9 mouse cellular contexts compared by ENCODE assay signal in the genomic region with DNA sequence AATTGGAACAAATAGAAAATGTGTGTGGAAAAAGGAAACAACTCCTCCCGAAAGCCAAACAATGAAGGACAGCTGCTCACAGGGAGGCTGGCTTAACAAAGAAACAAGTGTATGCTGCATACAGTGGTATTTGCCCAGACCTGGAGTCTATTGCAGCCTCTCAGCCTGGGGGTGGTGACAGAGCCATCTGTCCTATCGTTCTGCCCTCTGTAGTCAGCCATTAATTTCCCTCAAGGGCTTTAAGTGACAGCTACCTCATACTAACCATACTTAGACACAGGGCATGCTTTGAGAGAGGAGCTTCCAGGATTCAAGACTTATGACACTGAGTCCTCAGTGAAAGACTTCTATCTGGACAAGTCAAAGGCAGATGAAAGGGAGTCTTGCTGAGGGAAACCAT.
A peak's percentile ranks its signal among the peaks of the same experiment; 100 is the strongest.
DNase-seq lines count a peak whose midpoint lies in the region; ATAC-seq and TF ChIP-seq lines count a peak whose summit lies in the region.
"Had no signal": no experiment of that assay in that cellular context is flagged by ENCODE, and none has a peak within 500 bp of the region (broad histone marks: within the 10 kb centered on the region; RNA-seq: fewer than 3 reads in every experiment).

No protein-coding gene starts in this region.

- no peaks in the 10 kb centered on the region for H3K9me3 ChIP-seq in midbrain, embryonic 10.5 days (replicated peaks)
- no peaks in the 10 kb centered on the region for H3K9me3 ChIP-seq in midbrain, embryonic 16.5 days (replicated peaks; ENCODE audit: control insufficient read depth, low read length, poor library complexity, severe bottlenecking)
- no peaks in the 10 kb centered on the region for H3K9me3 ChIP-seq in forebrain, embryonic 13.5 days (replicated peaks)
- H3K9me3 ChIP-seq in limb, embryonic 14.5 days (ENCODE audit: control insufficient read depth, low read length), result no peaks in the 10 kb centered on the region

- H3K27me3 ChIP-seq in midbrain, embryonic 10.5 days (ENCODE audit: low read depth, poor library complexity, severe bottlenecking), result no peaks in the 10 kb centered on the region
- no peaks in the 10 kb centered on the region for H3K27me3 ChIP-seq in midbrain, embryonic 16.5 days (ENCODE audit: control insufficient read depth, insufficient read depth, low read depth, low read length)
- no peaks in the 10 kb centered on the region for H3K27me3 ChIP-seq in forebrain, embryonic 13.5 days
- no peaks in the 10 kb centered on the region for H3K27me3 ChIP-seq in limb, embryonic 14.5 days (ENCODE audit: control insufficient read depth, insufficient read depth, low read length)
- H3K27me3 ChIP-seq in thymus, adult 2 months (ENCODE audit: control insufficient read depth, insufficient read depth, low read length), result no peaks in the 10 kb centered on the region

- no peak for TF ChIP-seq POLR2A in limb, embryonic 14.5 days (IDR thresholded peaks at IDR 0.05; ENCODE audit: borderline replicate concordance, extremely low read depth, insufficient read depth, insufficient read length)
- no peak for TF ChIP-seq POLR2A in thymus, adult 2 months (IDR thresholded peaks at IDR 0.05; ENCODE audit: control insufficient read depth, extremely low read depth, insufficient read depth, low read length, poor library complexity)

- 39% methylated on average over 2 of the region's 2 CpGs for WGBS in midbrain, embryonic 10.5 days
- 12% methylated on average over 2 of the region's 2 CpGs for WGBS in midbrain, embryonic 16.5 days
- WGBS in forebrain, embryonic 13.5 days, result 12% methylated on average over 2 of the region's 2 CpGs
- WGBS in limb, embryonic 14.5 days, result 35% methylated on average over 2 of the region's 2 CpGs
- WGBS in thymus, adult 2 months, result 42% methylated on average over 2 of the region's 2 CpGs

- no peak overlapping the region for H3K9ac ChIP-seq in midbrain, embryonic 16.5 days (ENCODE audit: low read depth, low read length)
- H3K9ac ChIP-seq in forebrain, embryonic 13.5 days, result no peak overlapping the region
- H3K9ac ChIP-seq in limb, embryonic 14.5 days (ENCODE audit: low read depth, low read length, severe bottlenecking), result no peak overlapping the region

- no peak overlapping the region for H3K4me3 ChIP-seq in midbrain, embryonic 10.5 days
- H3K4me3 ChIP-seq in midbrain, embryonic 16.5 days (ENCODE audit: low read depth, low read length), result no peak overlapping the region
- no peak overlapping the region for H3K4me3 ChIP-seq in forebrain, embryonic 13.5 days
- no peak overlapping the region for H3K4me3 ChIP-seq in limb, embryonic 14.5 days (replicated peaks; ENCODE audit: low read length)
- no peak overlapping the region for H3K4me3 ChIP-seq in layer of hippocampus, adult 2 months
- no peak overlapping the region for H3K4me3 ChIP-seq in thymus, adult 2 months (ENCODE audit: control insufficient read depth, insufficient read depth, low read length)

- peaks cover 4% of the 10 kb centered on the region; the same call in 1 of the 2 replicates for H3K4me1 ChIP-seq in midbrain, embryonic 10.5 days
- no peaks in the 10 kb centered on the region for H3K4me1 ChIP-seq in midbrain, embryonic 16.5 days (ENCODE audit: control insufficient read depth, insufficient read depth, low read length)
- H3K4me1 ChIP-seq in forebrain, embryonic 13.5 days, result peaks cover 4% of the 10 kb centered on the region
- no peaks in the 10 kb centered on the region for H3K4me1 ChIP-seq in limb, embryonic 14.5 days (ENCODE audit: control insufficient read depth, insufficient read depth, low read length)
- no peaks in the 10 kb centered on the region for H3K4me1 ChIP-seq in thymus, adult 2 months (replicated peaks; ENCODE audit: control insufficient read depth, insufficient read depth, low read length)

- 0 out of 2 replicates have a peak overlapping the region, but pooled peaks have one; percentile 9 for H3K27ac ChIP-seq in midbrain, embryonic 10.5 days (replicated peaks)
- no peak overlapping the region for H3K27ac ChIP-seq in midbrain, embryonic 16.5 days (ENCODE audit: low read length)
- H3K27ac ChIP-seq in forebrain, embryonic 13.5 days, result no peak overlapping the region
- no peak overlapping the region for H3K27ac ChIP-seq in limb, embryonic 14.5 days (replicated peaks; ENCODE audit: low read depth, low read length)
- H3K27ac ChIP-seq in layer of hippocampus, adult 2 months, result no peak overlapping the region
- H3K27ac ChIP-seq in thymus, adult 2 months (ENCODE audit: control insufficient read depth, insufficient read depth, low read length), result no peak overlapping the region

- no peak overlapping the region for H3K4me2 ChIP-seq in midbrain, embryonic 16.5 days (ENCODE audit: low read length)
- no peak overlapping the region for H3K4me2 ChIP-seq in forebrain, embryonic 13.5 days
- no peak overlapping the region for H3K4me2 ChIP-seq in limb, embryonic 14.5 days (replicated peaks; ENCODE audit: low read depth, low read length, severe bottlenecking)

- no peak for TF ChIP-seq CTCF in layer of hippocampus, adult 2 months (conservative IDR thresholded peaks at IDR 0.05)
- TF ChIP-seq CTCF in thymus, adult 2 months (IDR thresholded peaks at IDR 0.05; ENCODE audit: borderline replicate concordance, control insufficient read depth, extremely low read depth, insufficient read depth, low read length, poor library complexity), result no peak

- no peaks in the 10 kb centered on the region for H3K36me3 ChIP-seq in midbrain, embryonic 10.5 days
- no peaks in the 10 kb centered on the region for H3K36me3 ChIP-seq in midbrain, embryonic 16.5 days (ENCODE audit: control insufficient read depth, insufficient read depth, low read length)
- H3K36me3 ChIP-seq in forebrain, embryonic 13.5 days (ENCODE audit: poor library complexity, severe bottlenecking), result no peaks in the 10 kb centered on the region
- H3K36me3 ChIP-seq in limb, embryonic 14.5 days (ENCODE audit: control insufficient read depth, insufficient read depth, low read length), result no peaks in the 10 kb centered on the region
- no peaks in the 10 kb centered on the region for H3K36me3 ChIP-seq in thymus, adult 2 months (ENCODE audit: control insufficient read depth, insufficient read depth, low read length)

- peak; percentile 21 for DNase-seq in midbrain, embryonic 10.5 days (ENCODE audit: low spot score)
- peak; percentile 57 for DNase-seq in limb, embryonic 14.5 days (ENCODE audit: low spot score)
- DNase-seq in layer of hippocampus, adult 2 months (ENCODE audit: low spot score in 2 of 2), result no peak
- DNase-seq in thymus, adult 2 months, result no peak
- DNase-seq: kidney, adult 18-20 months; lung, postnatal 4 days had no signal

- ATAC-seq in midbrain, embryonic 16.5 days, result no peak
- ATAC-seq in forebrain, embryonic 13.5 days, result peak; percentile 90
- peak; percentile 84 for ATAC-seq in limb, embryonic 14.5 days (ENCODE audit: low FRiP score, low read depth)
- ATAC-seq in inflammation-experienced regulatory T-cells, adult 6 months, result no peak

Comparison
In these comparisons a context has a peak if more than half of its experiments do, and no peak if none do; other contexts are left out.
1. DNase-seq: peak in midbrain, embryonic 10.5 days (single experiment) and limb, embryonic 14.5 days (single experiment); none in layer of hippocampus, adult 2 months (0 of 2) and thymus, adult 2 months (single experiment).
2. ATAC-seq: peak in forebrain, embryonic 13.5 days (single experiment) and limb, embryonic 14.5 days (single experiment); none in midbrain, embryonic 16.5 days (single experiment) and inflammation-experienced regulatory T-cells, adult 6 months (single experiment).